Mouse (Mus musculus) MN1 (cell line): ENCODE measurements around the gene Wbp2nl.
A peak's percentile ranks its signal among the peaks of the same experiment; 100 is the strongest.
"Not testable (repeated sequence)": the region's sequence is repeated elsewhere in the genome, so short reads cannot be mapped to it uniquely, and the experiment has no call there.

Experiments used
- DNase-seq: peaks from one replicate; pipeline ENCODE4 v3.0.0-alpha.2; 2016; ENCODE audit warnings: low spot score

Wbp2nl gene

DNA sequence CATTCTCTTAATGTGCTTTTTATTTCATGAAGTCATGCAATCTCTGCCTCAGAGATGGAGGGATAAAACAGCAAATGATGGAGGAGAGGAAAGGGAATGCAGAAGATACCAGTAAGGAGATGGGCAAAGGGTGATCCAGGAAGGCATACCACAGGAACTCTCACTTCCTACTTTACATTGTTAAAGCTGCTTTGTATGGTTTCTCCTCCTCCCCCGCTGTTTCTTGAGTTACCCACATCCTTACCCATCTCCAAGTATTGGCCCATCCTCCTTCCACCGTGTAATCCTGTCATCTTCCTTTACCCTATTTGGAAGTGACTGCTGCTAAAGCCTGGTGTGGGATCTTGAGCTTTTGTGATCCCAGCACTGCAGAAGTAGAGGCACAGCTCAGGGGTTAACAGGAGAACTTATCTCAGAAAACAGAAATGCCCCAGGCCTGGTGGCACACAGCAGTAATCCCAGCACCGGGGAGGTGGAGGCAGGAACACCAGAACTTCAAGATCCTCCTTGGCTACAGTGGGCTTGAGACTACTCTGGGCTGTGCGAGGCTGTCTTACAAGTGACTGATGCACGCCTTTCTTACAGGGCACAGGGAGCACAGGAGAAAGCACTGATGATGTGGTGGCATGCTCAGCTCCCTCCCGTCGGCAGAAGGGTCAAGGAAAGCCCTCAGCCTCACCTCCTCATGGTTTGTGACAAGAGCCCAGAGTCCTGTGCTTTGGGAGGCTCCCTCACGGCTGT lies 49.7 kb downstream of the Wbp2nl start:
- no peak for DNase-seq

- DNase-seq: peak; percentile 21
Observed at GRCm38 (mm10) chr15:82348999-82349341, 50.2 kb downstream of the Wbp2nl start.

GRCm38 (mm10) chr15:82350349-82350748 lies 51.6 kb downstream of the Wbp2nl start:
- no peak for DNase-seq

- no peak for DNase-seq
Observed at GRCm38 (mm10) chr15:82351480-82351879, 52.7 kb downstream of the Wbp2nl start.

DNA sequence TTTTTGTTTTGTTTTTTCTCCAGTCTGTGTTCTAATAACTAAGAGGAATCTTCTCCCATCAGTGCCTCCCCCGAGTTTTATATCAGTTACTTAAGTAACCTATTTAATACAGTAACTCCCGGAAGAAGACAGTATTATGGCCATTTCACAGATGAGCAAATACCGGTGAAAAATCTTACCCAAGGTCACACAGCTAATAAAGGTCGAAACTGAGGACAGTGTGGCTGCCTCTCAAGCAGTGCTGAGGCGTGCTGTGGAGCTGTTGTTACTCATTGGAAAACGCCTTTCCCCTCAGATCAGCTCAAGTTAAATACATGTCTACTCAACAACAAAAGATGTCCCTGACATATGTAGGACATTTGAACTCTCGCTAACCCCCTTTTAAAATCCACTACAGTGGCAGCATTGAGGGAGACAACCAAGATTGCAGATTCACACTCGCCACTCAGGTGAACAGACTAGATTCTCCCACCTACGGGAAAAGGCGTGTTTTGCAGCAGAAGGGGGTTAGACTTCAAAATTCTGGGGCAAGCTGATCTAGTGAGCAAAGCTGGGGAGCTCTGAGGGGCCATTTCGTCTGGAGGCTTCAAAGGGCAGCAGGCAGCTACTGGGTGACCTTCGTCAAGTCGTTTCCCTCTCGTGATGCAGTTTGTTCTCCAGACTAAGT lies 54.5 kb downstream of the Wbp2nl start:
- peak; percentile 40 for DNase-seq

DNA sequence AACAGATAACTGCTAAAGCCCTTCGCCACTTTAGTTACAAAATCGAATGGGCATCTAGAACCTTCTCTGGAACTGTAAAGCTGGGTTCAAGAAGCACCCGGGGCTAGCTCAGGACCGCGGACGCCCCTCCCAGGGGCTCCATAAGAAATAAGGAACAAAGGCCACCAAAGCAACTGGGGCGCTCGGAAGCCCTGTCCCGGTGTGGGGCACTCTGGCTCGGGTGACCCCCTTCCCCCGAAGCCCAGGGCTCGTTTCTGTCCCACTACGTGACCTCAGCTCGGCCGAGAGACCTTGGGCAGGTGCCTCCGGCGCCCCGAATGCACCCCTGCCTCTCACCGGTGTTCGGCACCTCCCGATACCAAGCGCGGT lies 55.0 kb downstream of the Wbp2nl start:
- DNase-seq: no peak

DNA sequence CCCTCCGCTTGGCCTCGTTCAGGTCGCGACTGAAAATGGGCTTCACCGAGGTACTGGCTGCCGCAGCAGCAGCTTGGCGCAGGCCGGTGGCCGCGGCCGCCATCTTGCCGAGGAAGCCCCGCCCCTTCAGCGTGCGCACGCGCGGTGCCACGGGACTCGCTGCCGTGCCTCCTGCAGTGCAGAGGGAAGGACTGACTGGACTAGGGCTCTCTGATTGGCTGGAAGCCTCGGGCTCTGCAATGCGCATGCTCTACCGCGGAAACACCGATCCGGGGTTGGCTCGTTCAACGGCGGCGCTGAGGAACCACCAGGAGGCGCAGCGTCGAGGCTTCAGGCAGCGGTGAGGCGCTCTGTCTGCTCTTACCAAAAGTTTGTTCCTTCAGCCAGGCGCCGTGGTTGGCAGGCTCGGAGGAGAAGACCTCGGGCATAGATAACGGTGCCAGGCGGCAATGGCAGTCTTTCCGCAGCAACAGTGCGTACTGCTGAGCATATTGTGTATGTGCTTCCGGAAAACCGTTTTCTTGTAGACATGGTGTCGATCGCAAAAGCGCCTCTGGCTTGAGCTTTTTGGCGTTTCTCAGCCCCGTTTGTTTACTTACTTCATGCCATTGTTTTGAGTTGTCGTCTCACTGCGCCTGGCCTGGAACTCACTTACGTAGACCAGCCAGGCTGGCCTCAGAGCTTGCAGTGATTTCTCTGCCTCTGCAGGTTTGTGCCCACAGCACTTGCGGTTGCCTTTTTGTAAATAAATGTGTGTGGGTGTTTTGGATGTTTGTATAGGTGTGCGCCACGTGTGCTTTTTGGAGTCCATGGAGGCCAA lies 55.6 kb downstream of the Wbp2nl start, which contains the start of gene Ndufa6:
Ndufa6 (minus strand) TSS at position 197 of the 820 bp plus-strand sequence.
- peak; percentile 100 for DNase-seq

- DNase-seq: no peak
Observed at GRCm38 (mm10) chr15:82358431-82359260, 59.9 kb downstream of the Wbp2nl start.

GRCm38 (mm10) chr15:82361459-82362018 lies 62.8 kb downstream of the Wbp2nl start:
- DNase-seq: no peak

- DNase-seq: no peak
Observed at GRCm38 (mm10) chr15:82362234-82362633, 63.5 kb downstream of the Wbp2nl start.

GRCm38 (mm10) chr15:82363801-82364200 lies 65.0 kb downstream of the Wbp2nl start:
- not testable (repeated sequence) for DNase-seq
